Mouse (Mus musculus) brain, embryonic 14.5 days (tissue): Measurements from ENCODE around the gene Srp68. TPM values are rescaled to one million over a fixed set of nuclear protein-coding genes. Genes with fewer than 3 reads are reported as not detected.
A peak's percentile ranks its signal among the peaks of the same experiment; 100 is the strongest.

Experiments
- DNase-seq: peaks from one replicate; pipeline ENCODE4 v3.0.0-alpha.2; 2011; ENCODE audit warnings: low read depth
- CTCF ChIP-seq: fragments of 200-500 bp; IDR thresholded peaks from 2 replicates; pipeline ENCODE4 v1.5.1; 2012; ENCODE audit warnings: inconsistent platforms, mild to moderate bottlenecking, moderate library complexity, borderline replicate concordance; ENCODE audit not compliant: insufficient read depth, insufficient read length; ENCODE audit errors: extremely low read depth
- POLR2A ChIP-seq: fragments of 200-500 bp; IDR thresholded peaks from 2 replicates; pipeline ENCODE4 v1.6.1; 2012; ENCODE audit warnings: mild to moderate bottlenecking, inconsistent platforms, borderline replicate concordance; ENCODE audit not compliant: poor library complexity, insufficient read depth, insufficient read length, severe bottlenecking; ENCODE audit errors: extremely low read depth
- polyA plus RNA-seq: library from polyadenylated mRNA; depleted of rRNA; stranded (reverse); fragments of >200 nt; gene quantifications from 2 replicates; pipeline ENCODE4 v1.2.3, GENCODE M21; 2012; rRNA removed

Gene Srp68
- polyA plus RNA-seq = 68.6 and 69.3 TPM in 2 replicates

GRCm38 (mm10) chr11:116274045-116274666 is at the start of gene Srp68:
Gene Srp68, minus strand, starts transcription at chr11:116274217.
- TF ChIP-seq CTCF = no peak
- TF ChIP-seq POLR2A = peak; percentile 70; the same call in 1 of the 2 replicates
- DNase-seq = peak; percentile 99

GRCm38 (mm10) chr11:116318719-116319659 is 45.0 kb upstream of the Srp68 start:
- TF ChIP-seq CTCF (peak; percentile 93), POLR2A (no peak)
- peak; percentile 84 for DNase-seq

GRCm38 (mm10) chr11:116312359-116312758 is 38.3 kb upstream of the Srp68 start:
- peak; percentile 38 for DNase-seq
- no peak for TF ChIP-seq CTCF
- no peak for TF ChIP-seq POLR2A

- DNase-seq = peak; percentile 78
- no peak for TF ChIP-seq POLR2A
- TF ChIP-seq CTCF = no peak
Measured at GRCm38 (mm10) chr11:116311169-116311568, 37.2 kb upstream of the Srp68 start.

- no peak for TF ChIP-seq CTCF
- TF ChIP-seq POLR2A = no peak
- no peak for DNase-seq
Measured at GRCm38 (mm10) chr11:116309601-116310000, 35.6 kb upstream of the Srp68 start.

GRCm38 (mm10) chr11:116307762-116308531 is 33.9 kb upstream of the Srp68 start:
- no peak for TF ChIP-seq CTCF
- TF ChIP-seq POLR2A = no peak
- DNase-seq = no peak

- no peak for DNase-seq
- no peak for TF ChIP-seq CTCF
- TF ChIP-seq POLR2A = no peak
Measured at GRCm38 (mm10) chr11:116307019-116307725, 33.2 kb upstream of the Srp68 start, which contains the start of gene Exoc7. Gene Exoc7, minus strand, starts transcription at chr11:116307233.

GRCm38 (mm10) chr11:116306126-116306982 is 32.3 kb upstream of the Srp68 start:
- no peak for TF ChIP-seq CTCF
- peak; percentile 40; the same call in 1 of the 2 replicates for TF ChIP-seq POLR2A
- peak; percentile 98 for DNase-seq

GRCm38 (mm10) chr11:116305423-116305822 is 31.4 kb upstream of the Srp68 start:
- DNase-seq = no peak
- no peak for TF ChIP-seq POLR2A
- TF ChIP-seq CTCF = no peak
